Mouse (Mus musculus) heart, embryonic 10.5 days (tissue): ENCODE measurements around the gene Rap2c. TPM values are rescaled to one million over a fixed set of nuclear protein-coding genes. Genes with fewer than 3 reads are reported as not detected.

Source experiments
- DNase-seq: peaks from one replicate; pipeline ENCODE4 v3.0.0-alpha.2; 2017; ENCODE audit warnings: low spot score
- H3K27ac ChIP-seq: fragments of 300-500 bp; sonication (generic); 2 replicates; pipeline ENCODE4 v1.5.1; 2016; ENCODE audit warnings: mild to moderate bottlenecking
- H3K27me3 ChIP-seq: fragments of 300-500 bp; sonication (generic); 2 replicates; pipeline ENCODE4 v1.6.1; 2016; ENCODE audit warnings: mild to moderate bottlenecking; ENCODE audit not compliant: poor library complexity, insufficient read depth, severe bottlenecking
- H3K36me3 ChIP-seq: fragments of 300-500 bp; sonication (generic); 2 replicates; pipeline ENCODE4 v1.6.1; 2016; ENCODE audit warnings: mild to moderate bottlenecking, moderate library complexity
- H3K4me1 ChIP-seq: fragments of 300-500 bp; sonication (generic); 2 replicates; pipeline ENCODE4 v1.6.1; 2016; ENCODE audit warnings: mild to moderate bottlenecking
- H3K4me3 ChIP-seq: fragments of 300-500 bp; sonication (generic); 2 replicates; pipeline ENCODE4 v1.5.1; 2016; ENCODE audit warnings: mild to moderate bottlenecking, moderate library complexity
- H3K9me3 ChIP-seq: fragments of 300-500 bp; sonication (generic); 2 replicates; pipeline ENCODE4 v1.6.1; 2016; ENCODE audit warnings: mild to moderate bottlenecking, moderate library complexity
- WGBS: fragments of 180-500 bp; shearing (Covaris S2); methylation state at CpG from one replicate; pipeline ENCODE4 v1.1.7; 2016; 5-methylcytosine and 5-hydroxymethylcytosine counted together
- polyA plus RNA-seq: library from polyadenylated mRNA; unstranded; fragments of >200 nt; fragmentation: Nextera tagmentation; extraction: Ambion mirVana; gene quantifications from 2 replicates; pipeline ENCODE4 v1.2.1, GENCODE M21; 2016

Rap2c gene
- polyA plus RNA-seq, 1 experiment from 2014 or later, result 33.3 TPM

DNA sequence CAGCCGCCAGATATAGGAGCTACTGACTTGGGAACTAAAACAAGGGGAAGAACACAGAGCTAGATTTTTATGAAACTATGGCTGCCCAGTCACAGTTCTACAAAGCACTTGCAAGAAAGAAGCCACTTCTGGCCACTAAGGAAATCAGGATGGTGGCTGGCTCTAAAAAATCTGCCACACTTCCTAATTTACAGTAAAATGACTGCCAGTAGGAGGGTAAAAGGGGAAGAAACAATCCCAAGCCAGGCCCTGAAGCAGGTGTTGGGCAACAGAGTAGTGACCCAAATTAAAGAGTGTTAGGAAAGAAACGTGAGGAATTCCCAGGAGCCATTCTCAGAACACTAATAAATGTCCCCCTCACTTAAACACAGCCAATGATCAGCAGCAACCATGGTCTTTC, 5.5 kb downstream of the Rap2c start:
- WGBS, result 72% methylated on average over 2 of the region's 2 CpGs
- Histone ChIP-seq H3K36me3 (peaks cover 19% of the 10 kb centered on the region; the same call in 1 of the 2 replicates), H3K4me1 (no peaks in the 10 kb centered on the region; the same call in 1 of the 2 replicates), H3K4me3 (no peak overlapping the region), H3K27me3 (no peaks in the 10 kb centered on the region), H3K27ac (no peak overlapping the region), H3K9me3 (no peaks in the 10 kb centered on the region)
- no peak for DNase-seq

DNA sequence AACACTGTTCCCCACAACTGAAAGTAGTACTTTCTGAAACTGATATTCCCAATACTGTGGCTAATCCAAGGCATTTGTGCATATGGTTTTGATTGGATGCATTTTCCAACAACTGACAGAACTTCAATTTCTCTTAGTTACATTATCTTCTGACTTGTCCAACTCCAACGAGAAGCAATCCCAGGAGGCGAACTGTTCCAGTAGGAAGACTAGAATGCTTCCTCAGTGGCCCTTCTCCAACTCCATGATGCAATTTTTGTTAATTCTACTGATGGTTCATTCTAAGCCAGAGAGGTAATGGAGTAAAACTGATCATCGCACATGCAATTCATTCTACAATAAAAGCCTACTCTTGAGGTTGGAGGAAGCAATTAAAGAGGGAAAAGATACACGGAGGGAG, 7.5 kb downstream of the Rap2c start:
- H3K27ac ChIP-seq, result no peak overlapping the region
- 70% methylated on average over 4 of the region's 4 CpGs for WGBS
- no peaks in the 10 kb centered on the region for H3K9me3 ChIP-seq
- H3K4me3 ChIP-seq, result no peak overlapping the region
- H3K4me1 ChIP-seq, result no peaks in the 10 kb centered on the region
- peaks cover 19% of the 10 kb centered on the region; the same call in 1 of the 2 replicates for H3K36me3 ChIP-seq
- H3K27me3 ChIP-seq, result no peaks in the 10 kb centered on the region
- DNase-seq, result no peak

DNA sequence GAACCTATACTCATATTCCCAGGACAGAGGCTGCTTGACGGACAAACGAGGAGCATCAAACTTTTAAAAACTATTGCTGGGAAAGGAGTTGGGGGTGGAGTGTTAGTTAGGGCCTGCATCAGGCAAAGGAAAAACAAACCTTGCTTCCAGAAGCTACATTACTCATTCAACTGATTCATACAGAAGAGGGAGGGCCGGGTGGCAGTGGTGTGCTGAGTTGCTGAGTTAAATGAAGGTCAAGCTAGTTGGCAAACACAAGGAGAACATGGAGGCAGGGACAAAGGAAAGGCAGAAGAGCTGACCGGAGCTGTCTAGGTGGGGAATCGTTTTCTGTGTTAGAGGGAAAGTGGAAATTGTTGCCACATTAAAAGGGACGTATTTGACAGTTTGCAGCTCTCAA, 17.0 kb downstream of the Rap2c start:
- Histone ChIP-seq H3K36me3 (peaks cover 3% of the 10 kb centered on the region; the same call in 1 of the 2 replicates), H3K27me3 (no peaks in the 10 kb centered on the region), H3K4me1 (no peaks in the 10 kb centered on the region), H3K27ac (no peak overlapping the region), H3K4me3 (no peak overlapping the region), H3K9me3 (no peaks in the 10 kb centered on the region)
- no peak for DNase-seq
- WGBS, result 75% methylated on average over 6 of the region's 6 CpGs

- 69% methylated on average over 2 of the region's 2 CpGs for WGBS
- DNase-seq, result no peak
- Histone ChIP-seq H3K4me3 (no peak overlapping the region), H3K4me1 (no peaks in the 10 kb centered on the region), H3K36me3 (no peaks in the 10 kb centered on the region), H3K9me3 (no peaks in the 10 kb centered on the region), H3K27me3 (no peaks in the 10 kb centered on the region), H3K27ac (no peak overlapping the region)
Observed at GRCm38 (mm10) chrX:50995310-50995709, 22.5 kb downstream of the Rap2c start.

DNA sequence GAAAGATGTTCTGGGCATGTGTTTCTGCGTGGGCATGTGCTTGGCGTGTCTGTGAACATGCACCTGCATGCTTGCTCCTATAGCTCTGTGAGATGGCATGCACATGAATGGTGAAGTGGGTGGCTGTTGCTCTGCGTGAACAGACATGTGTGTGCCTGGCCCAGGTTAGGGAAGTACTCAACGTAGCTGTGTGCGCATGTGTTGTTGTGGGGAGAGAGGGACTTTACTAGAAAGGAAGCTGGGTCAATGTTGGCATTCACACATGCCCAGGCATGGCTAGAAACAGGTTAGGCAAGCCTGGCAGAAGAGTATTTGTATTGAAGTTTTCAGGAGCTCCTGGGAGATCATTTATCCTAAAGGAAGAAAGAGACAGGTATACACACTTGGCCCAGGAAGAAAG, 26.5 kb downstream of the Rap2c start:
- Histone ChIP-seq H3K27ac (no peak overlapping the region), H3K4me1 (no peaks in the 10 kb centered on the region), H3K9me3 (no peaks in the 10 kb centered on the region), H3K27me3 (peaks cover 4% of the 10 kb centered on the region; the same call in 1 of the 2 replicates), H3K4me3 (no peak overlapping the region), H3K36me3 (no peaks in the 10 kb centered on the region)
- 87% methylated on average over 5 of the region's 5 CpGs for WGBS
- no peak for DNase-seq

DNA sequence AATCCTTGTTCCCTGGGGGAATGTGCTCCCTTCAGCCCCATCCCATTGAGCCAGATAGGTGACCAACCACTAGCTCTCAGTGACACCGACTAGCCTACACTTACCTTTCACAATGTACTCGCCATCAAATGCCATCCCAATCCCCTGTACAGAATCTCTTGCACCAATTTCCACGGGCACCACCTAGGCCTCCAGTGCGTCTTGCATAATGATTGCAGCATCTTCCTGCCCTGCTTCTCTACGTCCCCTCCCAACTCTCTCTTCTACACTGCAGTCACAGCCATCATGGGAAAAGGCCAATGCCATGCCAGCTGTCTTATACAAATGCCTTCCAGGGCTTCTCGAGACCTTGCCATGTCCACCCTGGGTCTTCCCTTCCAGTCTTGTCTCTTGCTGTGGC, 27.9 kb downstream of the Rap2c start:
- 85% methylated on average over 6 of the region's 6 CpGs for WGBS
- no peaks in the 10 kb centered on the region for H3K4me1 ChIP-seq
- peaks cover 4% of the 10 kb centered on the region; the same call in 1 of the 2 replicates for H3K27me3 ChIP-seq
- no peak overlapping the region for H3K4me3 ChIP-seq
- H3K27ac ChIP-seq, result no peak overlapping the region
- no peak for DNase-seq
- H3K36me3 ChIP-seq, result no peaks in the 10 kb centered on the region
- H3K9me3 ChIP-seq, result no peaks in the 10 kb centered on the region

DNA sequence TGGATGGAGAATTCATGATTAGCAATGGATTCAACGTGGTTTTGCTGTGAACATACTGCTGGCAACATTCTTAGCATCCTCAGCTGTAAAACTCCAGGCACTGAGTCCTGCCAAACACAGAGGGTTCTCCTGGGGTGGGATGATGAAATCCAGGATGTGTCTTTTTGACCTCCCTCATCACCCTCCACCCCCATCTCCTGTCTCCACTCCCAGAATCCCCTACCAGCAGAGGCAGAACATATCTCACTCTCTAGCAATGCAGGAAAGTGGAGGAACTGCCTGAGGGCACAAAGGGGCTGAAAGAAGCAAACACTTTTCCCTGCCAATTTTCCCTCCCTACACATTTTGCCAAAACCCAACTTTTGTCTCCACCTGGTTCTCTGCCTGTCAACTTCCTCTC, 29.2 kb downstream of the Rap2c start:
- H3K27me3 ChIP-seq, result peaks cover 4% of the 10 kb centered on the region; the same call in 1 of the 2 replicates
- no peak overlapping the region for H3K27ac ChIP-seq
- DNase-seq, result no peak
- whole genome bisulfite sequencing, result 55% methylated on average over 1 of the region's 1 CpGs
- no peak overlapping the region for H3K4me3 ChIP-seq
- no peaks in the 10 kb centered on the region for H3K4me1 ChIP-seq
- no peaks in the 10 kb centered on the region for H3K9me3 ChIP-seq
- no peaks in the 10 kb centered on the region for H3K36me3 ChIP-seq

GRCm38 (mm10) chrX:50978428-50978827, 39.4 kb downstream of the Rap2c start:
- Histone ChIP-seq H3K4me3 (no peak overlapping the region), H3K36me3 (no peaks in the 10 kb centered on the region), H3K27ac (no peak overlapping the region), H3K4me1 (no peaks in the 10 kb centered on the region), H3K9me3 (no peaks in the 10 kb centered on the region), H3K27me3 (no peaks in the 10 kb centered on the region)
- WGBS, result 75% methylated on average over 2 of the region's 2 CpGs
- no peak for DNase-seq

DNA sequence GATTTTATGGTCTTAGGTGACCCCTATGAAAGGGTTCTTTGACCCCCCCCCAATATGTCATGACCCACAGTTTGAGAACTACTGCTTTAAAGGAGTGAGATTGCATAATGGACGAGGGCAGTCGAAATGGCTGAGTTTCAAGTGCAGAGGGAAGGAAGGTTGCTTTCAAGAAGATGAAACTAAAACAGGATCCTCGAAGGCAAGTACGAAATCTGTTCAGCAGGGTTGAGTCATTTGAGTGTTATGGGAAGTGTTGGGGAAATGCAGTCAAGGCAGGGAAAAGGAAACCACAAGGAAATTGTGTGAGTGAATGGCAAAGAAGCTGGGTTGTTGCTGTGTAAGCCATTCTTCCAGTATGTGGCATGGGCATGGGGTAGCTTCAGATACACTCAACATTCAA, 45.7 kb downstream of the Rap2c start:
- H3K36me3 ChIP-seq, result no peaks in the 10 kb centered on the region
- 83% methylated on average over 4 of the region's 4 CpGs for WGBS
- no peak overlapping the region for H3K4me3 ChIP-seq

DNA sequence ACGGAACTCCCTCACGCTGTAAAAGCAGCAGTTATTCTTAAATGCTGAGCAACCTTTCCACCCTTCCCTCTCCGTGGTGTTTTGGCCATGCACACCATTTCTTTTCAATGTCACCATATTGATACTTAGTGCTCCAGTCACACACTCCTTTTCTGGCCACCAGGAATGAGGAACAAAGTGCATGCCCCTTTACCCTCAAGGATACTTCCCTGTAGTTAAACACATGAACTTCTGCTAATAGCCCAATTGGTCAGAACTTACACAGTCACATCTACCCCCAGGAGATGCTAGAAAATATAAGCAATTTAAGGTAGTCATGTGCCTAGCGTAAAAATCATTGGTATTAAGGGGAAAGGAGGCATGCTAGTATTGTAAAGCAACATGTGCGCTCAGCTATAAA, 47.9 kb downstream of the Rap2c start:
- DNase-seq, result no peak
- no peak overlapping the region for H3K4me3 ChIP-seq
- no peak overlapping the region for H3K27ac ChIP-seq
- WGBS, result 81% methylated on average over 5 of the region's 5 CpGs
- 0 out of 2 replicates have a peak, but pooled peaks cover 4% of the 10 kb centered on the region for H3K27me3 ChIP-seq
- peaks cover 10% of the 10 kb centered on the region; the same call in 1 of the 2 replicates for H3K4me1 ChIP-seq
- H3K36me3 ChIP-seq, result no peaks in the 10 kb centered on the region
- H3K9me3 ChIP-seq, result no peaks in the 10 kb centered on the region

More for the DNA sequence above, 45.7 kb downstream of the Rap2c start:
- DNase-seq, result no peak
- no peaks in the 10 kb centered on the region for H3K9me3 ChIP-seq
- H3K4me1 ChIP-seq, result peaks cover 10% of the 10 kb centered on the region; the same call in 1 of the 2 replicates
- no peak overlapping the region for H3K27ac ChIP-seq
- 0 out of 2 replicates have a peak, but pooled peaks cover 4% of the 10 kb centered on the region for H3K27me3 ChIP-seq

GRCm38 (mm10) chrX:50968157-50968932, 49.5 kb downstream of the Rap2c start:
- no peaks in the 10 kb centered on the region for H3K9me3 ChIP-seq
- H3K4me3 ChIP-seq, result no peak overlapping the region
- peak overlapping the region; percentile 42; the same call in 1 of the 2 replicates for H3K27ac ChIP-seq
- H3K4me1 ChIP-seq, result peaks cover 10% of the 10 kb centered on the region; the same call in 1 of the 2 replicates
- DNase-seq, result no peak
- 0 out of 2 replicates have a peak, but pooled peaks cover 4% of the 10 kb centered on the region for H3K27me3 ChIP-seq
- WGBS, result 50% methylated on average over 10 of the region's 10 CpGs
- no peaks in the 10 kb centered on the region for H3K36me3 ChIP-seq

GRCm38 (mm10) chrX:50965157-50965556, 52.7 kb downstream of the Rap2c start:
- peaks cover 10% of the 10 kb centered on the region; the same call in 1 of the 2 replicates for H3K4me1 ChIP-seq
- DNase-seq, result no peak
- H3K9me3 ChIP-seq, result no peaks in the 10 kb centered on the region
- H3K27ac ChIP-seq, result no peak overlapping the region
- 0 out of 2 replicates have a peak, but pooled peaks cover 4% of the 10 kb centered on the region for H3K27me3 ChIP-seq
- H3K4me3 ChIP-seq, result no peak overlapping the region
- no peaks in the 10 kb centered on the region for H3K36me3 ChIP-seq
- 50% methylated on average over 3 of the region's 3 CpGs for WGBS

DNA sequence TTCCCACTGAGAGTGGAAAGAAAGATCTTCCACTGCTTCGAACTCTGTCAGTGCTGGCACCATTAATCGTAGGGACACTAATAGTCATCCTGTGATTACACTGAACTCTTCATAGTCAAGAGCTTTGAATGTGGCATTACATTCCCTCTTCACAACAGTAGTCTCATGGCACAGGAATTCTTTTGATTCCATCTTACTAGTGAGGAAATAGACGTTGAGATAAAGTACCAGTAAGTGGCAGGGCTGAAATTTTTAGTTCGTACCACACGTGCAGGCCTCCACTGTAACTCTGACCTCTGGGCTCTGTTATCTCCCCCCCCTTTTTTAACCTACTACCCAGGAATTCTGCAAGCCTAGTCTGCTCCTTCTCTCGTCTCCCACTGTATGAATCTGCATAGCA, 54.9 kb downstream of the Rap2c start:
- no peak for DNase-seq
- H3K36me3 ChIP-seq, result no peaks in the 10 kb centered on the region
- H3K27me3 ChIP-seq, result no peaks in the 10 kb centered on the region
- no peak overlapping the region for H3K4me3 ChIP-seq
- WGBS, result 43% methylated on average over 6 of the region's 6 CpGs
- no peak overlapping the region for H3K27ac ChIP-seq
- no peaks in the 10 kb centered on the region for H3K9me3 ChIP-seq
- H3K4me1 ChIP-seq, result peaks cover under 1% of the 10 kb centered on the region; the same call in 1 of the 2 replicates
